Mouse (Mus musculus) G1E (cell line): ENCODE results near the gene Prph. TPM values are rescaled to one million over a fixed set of nuclear protein-coding genes. Genes with fewer than 3 reads are reported as not detected.
"Not testable (repeated sequence)": the region's sequence is repeated elsewhere in the genome, so short reads cannot be mapped to it uniquely, and the experiment has no call there.

ENCODE experiments used
- ATAC-seq: 2 replicates; pipeline ENCODE4 v1.8.0; 2016; ENCODE audit warnings: mild to moderate bottlenecking; ENCODE audit not compliant: insufficient number of reproducible peaks, poor library complexity, low FRiP score, severe bottlenecking; ENCODE audit errors: extremely low read depth
- DNase-seq: peaks from one replicate; pipeline ENCODE4 v3.0.0; 2012; ENCODE audit warnings: low spot score
- H3K27me3 ChIP-seq: 2 replicates; pipeline ENCODE4 v1.6.1; 2012; ENCODE audit warnings: mild to moderate bottlenecking, low read length, inconsistent platforms; ENCODE audit not compliant: insufficient read depth
- H3K36me3 ChIP-seq: replicated peaks from 2 replicates; pipeline ENCODE3; 2012; ENCODE audit warnings: mild to moderate bottlenecking, inconsistent platforms
- H3K4me1 ChIP-seq: 2 replicates; pipeline ENCODE4 v1.6.1; 2012; ENCODE audit warnings: low read depth, low read length, inconsistent platforms, mixed read lengths; ENCODE audit not compliant: insufficient read depth
- H3K4me3 ChIP-seq: 2 replicates; pipeline ENCODE4 v1.5.1; 2012; ENCODE audit warnings: low read depth, mild to moderate bottlenecking, inconsistent platforms, low read length, moderate library complexity, mixed read lengths
- H3K9me3 ChIP-seq: replicated peaks from 2 replicates; pipeline ENCODE4 v1.6.1; 2012; ENCODE audit warnings: inconsistent platforms
- CTCF ChIP-seq: IDR thresholded peaks from 2 replicates; pipeline ENCODE4 v1.5.1; 2012; ENCODE audit warnings: low read depth, low read length, inconsistent platforms, mixed read lengths
- GATA1 ChIP-seq: IDR thresholded peaks from 2 replicates; pipeline ENCODE4 v1.6.1; 2012; ENCODE audit warnings: borderline replicate concordance, low read length, inconsistent platforms, mixed read lengths
- GATA2 ChIP-seq: IDR thresholded peaks from 2 replicates; pipeline ENCODE4 v1.6.1; 2012; ENCODE audit warnings: low read depth, low read length, inconsistent platforms, borderline replicate concordance
- POLR2AphosphoS5 ChIP-seq: IDR thresholded peaks from 2 replicates; pipeline ENCODE4 v1.6.1; 2012; ENCODE audit warnings: low read depth, low read length, inconsistent platforms; ENCODE audit not compliant: insufficient replicate concordance
- TAL1 ChIP-seq: conservative IDR thresholded peaks from 2 replicates; pipeline ENCODE4 v1.6.1; 2012; ENCODE audit warnings: low read depth, low read length, inconsistent platforms, mixed read lengths
- polyA plus RNA-seq: library from polyadenylated mRNA; stranded (reverse); fragments of >175 nt; gene quantifications from 2 replicates; pipeline ENCODE4 v1.2.3, GENCODE M21; 2012
- total RNA-seq, 2 experiments: library from RNA; stranded (forward) in 1 of 2; stranded (reverse) in 1 of 2; fragments of 200-1000 nt in 1 of 2; fragments of >200 nt in 1 of 2; fragmentation: Nextera tagmentation in 1 of 2; gene quantifications; 2 replicates each; pipeline ENCODE4 v1.2.3; 2014 to 2017

Gene Prph
- total and polyA plus RNA-seq, 3 experiments: not detected

DNA sequence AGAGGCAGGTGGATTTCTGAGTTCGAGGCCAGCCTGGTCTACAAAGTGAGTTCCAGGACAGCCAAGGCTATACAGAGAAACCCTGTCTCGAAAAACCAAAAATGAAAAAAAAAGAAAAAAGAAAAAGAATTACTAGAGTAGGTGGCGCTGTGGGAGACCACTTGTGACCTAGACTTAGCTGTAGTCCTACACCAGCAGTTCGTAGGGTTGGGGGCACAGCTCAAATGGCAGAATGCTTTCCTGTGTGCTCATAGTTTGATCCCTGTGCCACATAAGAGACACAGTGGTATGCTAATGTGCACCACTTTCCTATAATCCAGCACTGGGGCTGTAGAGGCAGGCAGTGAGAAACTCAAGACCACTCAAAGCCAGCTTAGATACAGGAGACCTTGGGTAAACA, 15.7 kb upstream of the Prph start:
- H3K4me3 ChIP-seq: no peak overlapping the region
- peaks cover 48% of the 10 kb centered on the region for H3K36me3 ChIP-seq
- TF ChIP-seq TAL1 (no peak), POLR2AphosphoS5 (no peak), GATA2 (no peak), GATA1 (no peak), CTCF (no peak)
- ATAC-seq: no peak; the same call in 1 of the 2 replicates
- DNase-seq: no peak
- H3K27me3 ChIP-seq: peaks cover 15% of the 10 kb centered on the region
- peaks cover 21% of the 10 kb centered on the region for H3K4me1 ChIP-seq
- no peaks in the 10 kb centered on the region for H3K9me3 ChIP-seq

DNA sequence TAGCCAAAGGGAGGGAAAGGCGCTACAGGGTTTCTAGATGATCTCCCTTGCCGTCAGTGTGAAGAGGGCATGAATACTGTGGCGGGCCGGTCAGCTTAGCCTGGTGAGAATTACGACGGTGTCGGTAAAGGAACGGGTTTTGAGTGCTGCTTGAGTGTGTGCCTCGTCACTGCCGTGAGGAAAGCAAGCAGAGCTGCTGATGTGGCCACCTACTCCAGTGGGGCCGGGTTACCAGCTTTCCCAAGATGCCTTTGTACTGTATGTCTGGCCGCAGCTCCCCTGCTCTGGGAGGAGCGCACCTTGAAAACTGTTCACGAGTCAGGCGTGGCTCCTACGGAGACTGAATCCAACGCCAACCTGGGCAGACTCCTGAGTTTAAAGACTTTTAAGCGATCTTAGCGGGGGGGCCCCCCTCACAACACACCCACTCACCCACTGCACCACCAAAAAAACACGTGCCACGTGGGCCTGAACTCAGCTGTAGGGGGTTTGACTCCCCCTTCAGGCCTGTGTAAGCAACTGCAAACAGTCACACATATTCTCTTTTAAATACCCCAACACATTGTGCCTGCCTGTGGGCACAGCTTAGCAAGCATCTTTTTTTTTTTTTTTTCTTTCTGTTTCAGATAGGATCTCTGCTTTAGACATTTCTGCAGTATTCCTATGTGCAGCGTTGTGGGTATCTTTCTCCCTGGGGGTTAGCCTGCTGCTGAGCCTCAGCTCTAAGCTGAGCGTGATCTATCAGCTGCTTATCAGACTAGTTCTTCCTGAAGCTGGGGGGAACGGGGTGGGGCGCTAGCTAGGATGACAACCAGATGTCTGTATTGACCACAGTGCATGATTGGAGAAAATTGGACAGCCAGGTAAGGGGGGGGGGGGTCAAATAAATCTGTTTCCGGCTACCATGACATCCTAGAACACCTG, 14.7 kb upstream of the Prph start:
- TF ChIP-seq TAL1: no peak
- no peak for TF ChIP-seq GATA1
- peak; percentile 24; the same call in 1 of the 2 replicates for TF ChIP-seq CTCF
- no peak for TF ChIP-seq GATA2
- TF ChIP-seq POLR2AphosphoS5: peak; percentile 21; the same call in 1 of the 2 replicates
- no peaks in the 10 kb centered on the region for H3K9me3 ChIP-seq
- no peak for DNase-seq

GRCm38 (mm10) chr15:99040920-99041856, 13.8 kb upstream of the Prph start:
- H3K4me3 ChIP-seq: no peak overlapping the region
- no peak for TF ChIP-seq TAL1
- TF ChIP-seq GATA2: no peak
- TF ChIP-seq GATA1: no peak
- TF ChIP-seq CTCF: no peak
- TF ChIP-seq POLR2AphosphoS5: no peak
- H3K9me3 ChIP-seq: no peaks in the 10 kb centered on the region
- DNase-seq (no peak), ATAC-seq (no peak)
- H3K4me1 ChIP-seq: peaks cover 13% of the 10 kb centered on the region; the same call in 1 of the 2 replicates
- H3K27me3 ChIP-seq: peaks cover 16% of the 10 kb centered on the region
- peaks cover 30% of the 10 kb centered on the region for H3K36me3 ChIP-seq

More for the DNA sequence above, 14.7 kb upstream of the Prph start:
- no peak for ATAC-seq
- Histone ChIP-seq H3K36me3 (peaks cover 39% of the 10 kb centered on the region), H3K27me3 (peaks cover 16% of the 10 kb centered on the region), H3K4me1 (peaks cover 17% of the 10 kb centered on the region), H3K4me3 (no peak overlapping the region)

DNA sequence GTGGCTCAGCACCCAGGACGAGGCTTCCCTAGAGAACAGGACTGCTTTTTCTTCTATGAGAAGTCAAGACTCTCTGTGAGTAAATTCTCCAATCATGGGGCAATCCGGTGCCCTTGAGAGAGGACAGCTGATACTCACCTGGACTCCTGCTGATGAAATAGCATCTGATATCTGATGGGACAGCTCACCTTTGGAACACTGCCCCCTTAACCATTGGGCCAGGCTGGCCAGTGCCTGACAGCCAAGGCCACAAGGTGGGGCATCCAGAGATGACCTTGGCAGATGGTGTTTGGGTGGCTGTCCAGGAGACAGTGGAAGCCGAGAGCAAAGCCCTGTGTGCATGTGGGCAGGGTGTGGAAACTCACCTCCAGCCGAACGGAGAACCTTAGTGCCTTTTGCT, 12.6 kb upstream of the Prph start:
- Histone ChIP-seq H3K4me3 (no peak overlapping the region), H3K27me3 (peaks cover 23% of the 10 kb centered on the region), H3K36me3 (peaks cover 22% of the 10 kb centered on the region), H3K4me1 (peaks cover 11% of the 10 kb centered on the region; the same call in 1 of the 2 replicates), H3K9me3 (no peaks in the 10 kb centered on the region)
- DNase-seq: no peak
- ATAC-seq: no peak
- no peak for TF ChIP-seq GATA1
- no peak for TF ChIP-seq POLR2AphosphoS5
- no peak for TF ChIP-seq CTCF
- no peak for TF ChIP-seq GATA2
- no peak for TF ChIP-seq TAL1

DNA sequence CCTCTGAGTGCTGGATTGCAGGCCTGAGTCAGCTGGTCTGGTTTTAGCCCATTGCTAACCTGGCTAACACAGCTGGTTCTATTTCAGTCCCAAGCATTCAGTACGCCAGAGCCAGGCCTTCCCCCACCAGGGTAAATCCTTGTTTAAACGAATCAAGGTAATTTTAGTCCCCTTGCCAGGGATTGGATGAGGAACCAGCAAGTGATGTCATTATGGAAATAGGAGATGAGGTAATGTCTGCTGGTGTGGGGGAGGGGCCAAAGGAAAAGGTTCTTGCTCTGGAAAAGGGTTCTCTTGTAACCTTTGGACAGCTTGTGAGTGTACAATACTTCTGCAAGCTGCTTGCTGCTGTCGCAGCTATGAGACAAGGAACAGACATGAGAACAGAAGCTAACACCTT, 10.1 kb upstream of the Prph start:
- DNase-seq (no peak), ATAC-seq (no peak)
- H3K36me3 ChIP-seq: peaks cover 3% of the 10 kb centered on the region
- peaks cover 13% of the 10 kb centered on the region for H3K4me1 ChIP-seq
- TF ChIP-seq TAL1 (no peak), GATA2 (no peak), CTCF (no peak)
- H3K27me3 ChIP-seq: peaks cover 27% of the 10 kb centered on the region
- H3K9me3 ChIP-seq: no peaks in the 10 kb centered on the region
- H3K4me3 ChIP-seq: no peak overlapping the region

GRCm38 (mm10) chr15:99045734-99046133, 9.2 kb upstream of the Prph start:
- H3K27me3 ChIP-seq: peaks cover 29% of the 10 kb centered on the region
- H3K4me1 ChIP-seq: peaks cover 13% of the 10 kb centered on the region
- not testable (repeated sequence) for ATAC-seq

More at GRCm38 (mm10) chr15:99045734-99046133, 9.2 kb upstream of the Prph start:
- H3K4me3 ChIP-seq, DNase-seq, H3K36me3 ChIP-seq, H3K9me3 ChIP-seq: not testable (repeated sequence)
